Mouse (Mus musculus): Measurements from ENCODE around the gene Myo1h.

Myo1h gene

GRCm38 (mm10) chr5:114288874-114289273, at the start of gene Myo1h:
Gene Myo1h, plus strand, starts transcription at chr5:114289166.
- DNase-seq (ENCODE audit: low spot score in 2 of 2): no peak

GRCm38 (mm10) chr5:114239737-114240136, 49.2 kb upstream of the Myo1h start:
- DNase-seq (ENCODE audit: low spot score in 2 of 2): no peak

- DNase-seq (ENCODE audit: low spot score in 2 of 2): no peak
Observed at GRCm38 (mm10) chr5:114246465-114246864, 42.5 kb upstream of the Myo1h start.

- DNase-seq (ENCODE audit: low spot score in 2 of 2): peak; percentile 31 to 73
Observed at GRCm38 (mm10) chr5:114248174-114248589, 40.8 kb upstream of the Myo1h start.

GRCm38 (mm10) chr5:114259495-114259894, 29.5 kb upstream of the Myo1h start:
- DNase-seq (ENCODE audit: low spot score in 2 of 2): no peak

GRCm38 (mm10) chr5:114261494-114261893, 27.5 kb upstream of the Myo1h start:
- DNase-seq (ENCODE audit: low spot score in 2 of 2): no peak

GRCm38 (mm10) chr5:114264030-114264459, 24.9 kb upstream of the Myo1h start:
- no peak for DNase-seq (ENCODE audit: low spot score in 2 of 2)

- no peak for DNase-seq (ENCODE audit: low spot score in 2 of 2)
Observed at GRCm38 (mm10) chr5:114264791-114265190, 24.2 kb upstream of the Myo1h start.

GRCm38 (mm10) chr5:114268646-114269045, 20.3 kb upstream of the Myo1h start:
- DNase-seq (ENCODE audit: low spot score in 2 of 2): no peak

- DNase-seq (ENCODE audit: low spot score in 2 of 2): no peak
Observed at GRCm38 (mm10) chr5:114269499-114269898, 19.5 kb upstream of the Myo1h start.

GRCm38 (mm10) chr5:114269984-114270383, 19.0 kb upstream of the Myo1h start:
- DNase-seq (ENCODE audit: low spot score in 2 of 2): no peak

GRCm38 (mm10) chr5:114273693-114274402, 15.1 kb upstream of the Myo1h start, which contains the start of gene Foxn4:
Gene Foxn4, minus strand, starts transcription at chr5:114273807.
- DNase-seq (ENCODE audit: low spot score in 2 of 2): no peak

GRCm38 (mm10) chr5:114275339-114275738, 13.6 kb upstream of the Myo1h start:
- no peak for DNase-seq (ENCODE audit: low spot score in 2 of 2)

- no peak for DNase-seq (ENCODE audit: low spot score in 2 of 2)
Observed at GRCm38 (mm10) chr5:114275991-114276390, 13.0 kb upstream of the Myo1h start.

- no peak for DNase-seq (ENCODE audit: low spot score in 2 of 2)
Observed at GRCm38 (mm10) chr5:114279382-114280143, 9.4 kb upstream of the Myo1h start.

GRCm38 (mm10) chr5:114282346-114282745, 6.6 kb upstream of the Myo1h start:
- no peak for DNase-seq (ENCODE audit: low spot score in 2 of 2)

- no peak for DNase-seq (ENCODE audit: low spot score in 2 of 2)
Observed at GRCm38 (mm10) chr5:114284604-114285397, 4.2 kb upstream of the Myo1h start.

- DNase-seq (ENCODE audit: low spot score in 2 of 2): no peak
Observed at GRCm38 (mm10) chr5:114285398-114285700, 3.6 kb upstream of the Myo1h start.

GRCm38 (mm10) chr5:114286102-114286501, 2.9 kb upstream of the Myo1h start:
- DNase-seq (ENCODE audit: low spot score in 2 of 2): no peak

GRCm38 (mm10) chr5:114286872-114287571, 1.9 kb upstream of the Myo1h start:
- no peak for DNase-seq (ENCODE audit: low spot score in 2 of 2)

- DNase-seq (ENCODE audit: low spot score in 2 of 2): no peak
Observed at GRCm38 (mm10) chr5:114288396-114288795, 570 bp upstream of the Myo1h start.

GRCm38 (mm10) chr5:114290004-114290403, 1.0 kb downstream of the Myo1h start:
- no peak for DNase-seq (ENCODE audit: low spot score in 2 of 2)
